Mouse (Mus musculus) heart, embryonic 14.5 days (tissue): ENCODE results near the gene Spo11. TPM values are rescaled to one million over a fixed set of nuclear protein-coding genes. Genes with fewer than 3 reads are reported as not detected.

Experiments used
- ATAC-seq: fragments of 200-750 bp; cut with Nextera tagmentation; 2 replicates; pipeline ENCODE4 v1.8.0; 2017; ENCODE audit warnings: low read depth, moderate TSS enrichment; ENCODE audit not compliant: insufficient number of reproducible peaks, insufficient read depth, low FRiP score
- H3K27ac ChIP-seq, 2 experiments: fragments of 200-500 bp in 1 of 2; fragments of 300-500 bp in 1 of 2; sonication (generic) in 1 of 2; replicated peaks in 1 of 2; 2 replicates each; pipeline ENCODE4 v1.5.1; 2012 to 2014; ENCODE audit warnings: low read depth in 2 of 2, low read length in 2 of 2, control low read depth in 1 of 2, mild to moderate bottlenecking in 1 of 2, mixed read lengths in 1 of 2; ENCODE audit not compliant: control insufficient read depth in 1 of 2, insufficient read depth in 1 of 2
- H3K27me3 ChIP-seq: fragments of 300-500 bp; sonication (generic); 2 replicates; pipeline ENCODE4 v1.6.1; 2014; ENCODE audit warnings: mild to moderate bottlenecking, low read length, control low read depth; ENCODE audit not compliant: control insufficient read depth, insufficient read depth
- H3K36me3 ChIP-seq: fragments of 300-500 bp; sonication (generic); 2 replicates; pipeline ENCODE4 v1.6.1; 2014; ENCODE audit warnings: mild to moderate bottlenecking, control low read depth, low read length, mixed read lengths; ENCODE audit not compliant: control insufficient read depth, insufficient read depth
- H3K4me1 ChIP-seq, 2 experiments: fragments of 200-500 bp in 1 of 2; fragments of 300-500 bp in 1 of 2; sonication (generic) in 1 of 2; 2 replicates each; pipeline ENCODE4 v1.6.1; 2012 to 2014; ENCODE audit warnings: low read length in 2 of 2, control low read depth in 1 of 2, mixed read lengths in 1 of 2; ENCODE audit not compliant: control insufficient read depth in 2 of 2, insufficient read depth in 2 of 2
- H3K4me2 ChIP-seq: fragments of 300-500 bp; sonication (generic); 2 replicates; pipeline ENCODE4 v1.6.1; 2014; ENCODE audit warnings: mild to moderate bottlenecking, low read length
- H3K4me3 ChIP-seq, 2 experiments: fragments of 200-500 bp in 1 of 2; fragments of 300-500 bp in 1 of 2; sonication (generic) in 1 of 2; 2 replicates each; pipeline ENCODE4 v1.5.1; 2012 to 2014; ENCODE audit warnings: low read length in 2 of 2, mild to moderate bottlenecking in 2 of 2, control low read depth in 1 of 2, low read depth in 1 of 2, moderate library complexity in 1 of 2; ENCODE audit not compliant: control insufficient read depth in 1 of 2, insufficient read depth in 1 of 2
- H3K9ac ChIP-seq: fragments of 300-500 bp; sonication (generic); 2 replicates; pipeline ENCODE4 v1.6.1; 2014; ENCODE audit warnings: mild to moderate bottlenecking, low read length
- H3K9me3 ChIP-seq: fragments of 300-500 bp; sonication (generic); 2 replicates; pipeline ENCODE4 v1.6.1; 2016; ENCODE audit warnings: low read length, control low read depth; ENCODE audit not compliant: control insufficient read depth
- WGBS: fragments of 180-500 bp; shearing (Covaris S2); extraction: QIAGEN DNeasy Blood & Tissue Kit; methylation state at CpG from one replicate; pipeline ENCODE4 v1.1.7; 2014; 5-methylcytosine and 5-hydroxymethylcytosine counted together
- polyA plus RNA-seq: library from polyadenylated mRNA; unstranded; fragments of >200 nt; fragmentation: Nextera tagmentation; extraction: Ambion mirVana; gene quantifications from 2 replicates; pipeline ENCODE4 v1.2.1, GENCODE M21; 2014

Spo11 gene
- 0.32 TPM in 1 of 2 replicates, not detected in the other for polyA plus RNA-seq

GRCm38 (mm10) chr2:172977409-172978130 lies at the start of gene Spo11:
Gene Spo11, plus strand, starts transcription at chr2:172977700.
- Histone ChIP-seq H3K4me1 (peaks cover 10 to 11% of the 10 kb centered on the region in 2 experiments), H3K27ac (no peak within 1 kb of the TSS), H3K27me3 (no peaks in the 10 kb centered on the region), H3K9ac (peak within 1 kb of the TSS; percentile 41; the same call in 1 of the 2 replicates), H3K4me2 (peak within 1 kb of the TSS; percentile 42), H3K36me3 (no peaks in the 10 kb centered on the region), H3K4me3 (no peak within 1 kb of the TSS), H3K9me3 (no peaks in the 10 kb centered on the region)
- WGBS: 20% methylated on average over 14 of the region's 14 CpGs
- ATAC-seq: no peak

GRCm38 (mm10) chr2:172929905-172930436 lies 47.5 kb upstream of the Spo11 start:
- 48% methylated on average over 14 of the region's 14 CpGs for WGBS
- ATAC-seq: no peak
- Histone ChIP-seq H3K9me3 (no peaks in the 10 kb centered on the region), H3K4me1 (peaks cover 49 to 82% of the 10 kb centered on the region in 2 experiments), H3K36me3 (peaks cover 11% of the 10 kb centered on the region; the same call in 1 of the 2 replicates), H3K27ac (peak overlapping the region; percentile 49 to 79), H3K4me2 (peak overlapping the region; percentile 2; the same call in 1 of the 2 replicates), H3K27me3 (no peaks in the 10 kb centered on the region), H3K4me3 (no peak overlapping the region), H3K9ac (peak overlapping the region; percentile 25)

GRCm38 (mm10) chr2:172931137-172931898 lies 46.2 kb upstream of the Spo11 start:
- no peak for ATAC-seq
- no peak overlapping the region for H3K4me3 ChIP-seq
- peak overlapping the region; percentile 49 to 79 for H3K27ac ChIP-seq
- H3K4me2 ChIP-seq: no peak overlapping the region
- H3K27me3 ChIP-seq: no peaks in the 10 kb centered on the region; the same call in 1 of the 2 replicates
- H3K4me1 ChIP-seq: peaks cover 46 to 83% of the 10 kb centered on the region in 2 experiments
- H3K9me3 ChIP-seq: no peaks in the 10 kb centered on the region
- H3K9ac ChIP-seq: no peak overlapping the region
- WGBS: 71% methylated on average over 17 of the region's 17 CpGs
- peaks cover 11% of the 10 kb centered on the region; the same call in 1 of the 2 replicates for H3K36me3 ChIP-seq

- peak; percentile 27 for ATAC-seq
- H3K9ac ChIP-seq: peak overlapping the region; percentile 91
- H3K27ac ChIP-seq: peak overlapping the region; percentile 93 to 94
Measured at GRCm38 (mm10) chr2:172933631-172934419, 43.7 kb upstream of the Spo11 start.

GRCm38 (mm10) chr2:172934420-172934788 lies 43.1 kb upstream of the Spo11 start:
- Histone ChIP-seq H3K4me1 (peaks cover 38 to 70% of the 10 kb centered on the region in 2 experiments), H3K9me3 (no peaks in the 10 kb centered on the region), H3K9ac (peak overlapping the region; percentile 91), H3K4me3 (peak overlapping the region; percentile 8 to 23), H3K27ac (peak overlapping the region; percentile 93 to 94), H3K36me3 (peaks cover 11% of the 10 kb centered on the region; the same call in 1 of the 2 replicates), H3K27me3 (peaks cover 19% of the 10 kb centered on the region; the same call in 1 of the 2 replicates), H3K4me2 (peak overlapping the region; percentile 88)
- WGBS: 7% methylated on average over 8 of the region's 8 CpGs
- no peak for ATAC-seq

More at GRCm38 (mm10) chr2:172933631-172934419, 43.7 kb upstream of the Spo11 start:
- Histone ChIP-seq H3K9me3 (no peaks in the 10 kb centered on the region), H3K4me2 (peak overlapping the region; percentile 88), H3K4me3 (peak overlapping the region; percentile 8 to 23), H3K4me1 (peaks cover 41 to 76% of the 10 kb centered on the region in 2 experiments), H3K36me3 (peaks cover 11% of the 10 kb centered on the region; the same call in 1 of the 2 replicates), H3K27me3 (peaks cover 15% of the 10 kb centered on the region; the same call in 1 of the 2 replicates)
- WGBS: 3% methylated on average over 34 of the region's 34 CpGs

- H3K9ac ChIP-seq: peak overlapping the region; percentile 91
- peak overlapping the region; percentile 20 to 23 for H3K4me3 ChIP-seq
- no peaks in the 10 kb centered on the region for H3K9me3 ChIP-seq
- peaks cover 11% of the 10 kb centered on the region; the same call in 1 of the 2 replicates for H3K36me3 ChIP-seq
- H3K4me1 ChIP-seq: peaks cover 31 to 63% of the 10 kb centered on the region in 2 experiments
- ATAC-seq: no peak
- H3K4me2 ChIP-seq: peak overlapping the region; percentile 88
- peaks cover 26% of the 10 kb centered on the region for H3K27me3 ChIP-seq
- peak overlapping the region; percentile 93 to 94 for H3K27ac ChIP-seq
- WGBS: 4% methylated on average over 30 of the region's 30 CpGs
Measured at GRCm38 (mm10) chr2:172934891-172935740, 42.4 kb upstream of the Spo11 start.
